Mouse (Mus musculus) olfactory bulb, adult 2 months (tissue): Measurements from ENCODE around the gene Il10.

ENCODE experiments used
- CTCF ChIP-seq: fragments of 200-500 bp; IDR thresholded peaks from 2 replicates; pipeline ENCODE4 v1.5.1; 2012; ENCODE audit warnings: low read depth, mild to moderate bottlenecking, low read length, moderate library complexity; ENCODE audit not compliant: insufficient read depth
- POLR2A ChIP-seq: fragments of 200-500 bp; IDR thresholded peaks from 2 replicates; pipeline ENCODE4 v1.6.1; 2012; ENCODE audit warnings: mild to moderate bottlenecking, low read depth, low read length, moderate library complexity; ENCODE audit not compliant: insufficient read depth

GRCm38 (mm10) chr1:131060290-131061253 lies 40.9 kb downstream of the Il10 start:
- TF ChIP-seq CTCF (peak; percentile 3; the same call in 1 of the 2 replicates), POLR2A (no peak)
